Mouse (Mus musculus) lung, adult 2 months (tissue): ENCODE results near the gene Klhl31. TPM values are rescaled to one million over a fixed set of nuclear protein-coding genes. Genes with fewer than 3 reads are reported as not detected.
A peak's percentile ranks its signal among the peaks of the same experiment; 100 is the strongest.

Experiments used
- DNase-seq: peaks from one replicate; pipeline ENCODE4 v3.0.0; 2022
- H3K4me1 ChIP-seq: fragments of 200-500 bp; 2 replicates; pipeline ENCODE4 v1.6.1; 2011; ENCODE audit warnings: low read length; ENCODE audit not compliant: control insufficient read depth, insufficient read depth
- H3K4me3 ChIP-seq: fragments of 200-500 bp; replicated peaks from 2 replicates; pipeline ENCODE3; 2011; ENCODE audit warnings: low read depth, mild to moderate bottlenecking, control low read depth, low read length; ENCODE audit errors: extremely low read depth
- CTCF ChIP-seq: fragments of 200-500 bp; IDR thresholded peaks from 2 replicates; pipeline ENCODE4 v1.5.1; 2011; ENCODE audit warnings: mild to moderate bottlenecking, low read length, control low read depth; ENCODE audit not compliant: insufficient read depth
- POLR2A ChIP-seq: fragments of 200-500 bp; IDR thresholded peaks from 2 replicates; pipeline ENCODE4 v1.6.1; 2011; ENCODE audit warnings: low read depth, mild to moderate bottlenecking, control low read depth, low read length, borderline replicate concordance; ENCODE audit errors: extremely low read depth
- WGBS: fragments of 180-500 bp; shearing (Covaris S2); methylation state at CpG from one replicate; pipeline ENCODE4 v1.1.7; 2018; 5-methylcytosine and 5-hydroxymethylcytosine counted together
- polyA plus RNA-seq: library from polyadenylated mRNA; depleted of rRNA; stranded (reverse); fragments of >200 nt; gene quantifications from 2 replicates; pipeline ENCODE4 v1.2.3, GENCODE M21; 2012; rRNA removed

The Klhl31 gene
- polyA plus RNA-seq, 1 experiment: 2.5 TPM

DNA sequence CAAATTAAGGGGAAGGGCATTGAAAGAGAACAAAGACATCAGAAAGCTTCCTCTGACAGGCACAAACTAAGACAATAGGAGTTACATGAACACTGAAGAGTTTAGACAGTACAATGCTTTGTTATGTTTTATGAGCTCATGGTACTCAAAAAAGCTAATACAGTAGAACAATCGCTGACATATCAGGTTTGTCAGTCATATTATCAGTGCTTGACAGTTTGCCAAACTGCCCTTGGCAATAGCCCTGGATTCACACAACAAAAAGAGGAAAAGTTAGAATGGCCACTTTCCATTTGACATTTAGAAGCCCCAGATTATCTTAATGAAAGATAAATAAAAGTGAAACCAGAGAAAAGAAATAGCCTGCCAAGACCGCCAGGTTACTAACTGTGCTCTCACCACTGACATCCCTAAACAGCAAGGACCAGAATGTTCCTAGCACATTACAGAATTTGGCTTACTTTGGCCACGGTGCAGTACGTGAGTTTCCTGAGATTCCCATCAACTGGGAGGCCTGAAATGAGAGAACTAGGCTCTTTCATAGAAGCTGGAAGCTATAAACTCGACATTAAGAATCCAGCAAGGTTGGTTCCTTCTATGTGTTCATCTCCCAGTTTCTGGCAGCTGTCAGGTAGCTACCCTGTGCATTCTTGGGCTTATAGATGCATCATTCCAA, 49.7 kb downstream of the Klhl31 start:
- TF ChIP-seq CTCF (no peak), POLR2A (no peak)
- WGBS: 48% methylated on average over 5 of the region's 5 CpGs
- Histone ChIP-seq H3K4me1 (no peaks in the 10 kb centered on the region; the same call in 1 of the 2 replicates), H3K4me3 (no peak overlapping the region)
- no peak for DNase-seq

DNA sequence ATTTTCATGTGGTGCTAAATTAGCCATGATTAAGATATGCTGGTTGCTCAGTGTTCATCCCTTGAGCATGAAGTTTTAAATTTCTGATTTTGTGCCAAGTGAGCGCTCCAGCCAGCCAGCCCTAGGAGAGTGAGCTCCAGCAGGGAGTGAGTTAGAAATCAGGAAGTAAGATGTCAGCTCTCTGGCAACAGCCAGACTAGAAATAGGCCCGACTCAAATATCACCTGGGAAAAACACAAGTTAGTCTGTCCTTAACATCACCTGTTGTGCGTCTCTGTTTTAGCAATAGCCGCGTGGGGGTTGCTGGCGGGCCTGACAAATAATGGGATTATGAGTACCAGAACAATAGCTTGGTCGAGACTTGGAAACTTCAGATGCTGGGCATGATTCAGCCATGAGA, 56.4 kb downstream of the Klhl31 start:
- WGBS: 69% methylated on average over 7 of the region's 7 CpGs
- DNase-seq: no peak
- H3K4me3 ChIP-seq: no peak overlapping the region
- H3K4me1 ChIP-seq: no peaks in the 10 kb centered on the region
- TF ChIP-seq CTCF (no peak), POLR2A (no peak)

DNA sequence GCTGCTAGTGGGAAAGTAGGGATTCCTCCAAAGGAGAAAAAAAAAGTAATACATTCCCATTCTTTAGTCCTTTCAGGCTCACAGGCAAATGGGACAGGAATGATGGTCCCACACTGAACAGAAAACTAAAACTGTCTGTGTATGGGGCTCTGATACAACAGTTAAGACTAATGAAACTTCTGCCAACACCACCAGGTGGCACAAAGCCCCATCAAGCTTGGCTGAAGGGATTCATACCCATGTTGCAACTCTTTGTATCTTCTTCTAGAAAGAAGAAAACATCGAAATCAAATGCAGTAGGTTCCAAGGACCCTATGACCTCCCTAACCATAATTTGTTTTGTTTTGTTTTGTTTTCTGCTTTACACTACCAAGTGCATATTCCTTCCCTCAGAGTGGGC, 57.1 kb downstream of the Klhl31 start:
- TF ChIP-seq CTCF (0 out of 2 replicates have a peak, but pooled peaks have one; percentile 3), POLR2A (no peak)
- Histone ChIP-seq H3K4me3 (no peak overlapping the region), H3K4me1 (no peaks in the 10 kb centered on the region)
- no peak for DNase-seq
- WGBS: 65% methylated on average over 1 of the region's 1 CpGs

DNA sequence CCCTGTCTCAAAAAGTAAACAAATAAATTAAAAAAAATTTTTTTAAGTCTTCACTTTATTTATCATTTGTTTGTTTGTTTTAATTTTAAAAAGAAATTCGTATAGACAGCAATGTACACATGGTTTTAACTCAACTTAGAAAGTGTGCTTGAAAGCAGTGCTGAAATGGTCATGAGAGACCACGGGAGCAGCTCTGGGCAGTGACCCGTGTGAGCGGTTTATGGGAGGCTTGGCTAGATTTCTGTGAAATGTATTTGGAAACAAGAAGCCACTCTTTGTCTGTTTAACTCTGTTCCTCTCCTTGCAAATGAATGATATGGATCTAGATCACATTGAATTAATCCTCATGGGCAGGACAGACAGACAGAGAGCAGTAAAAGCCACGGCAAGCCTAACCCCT, 59.3 kb downstream of the Klhl31 start:
- TF ChIP-seq CTCF (no peak), POLR2A (no peak)
- no peak for DNase-seq
- no peaks in the 10 kb centered on the region for H3K4me1 ChIP-seq
- no peak overlapping the region for H3K4me3 ChIP-seq
- 79% methylated on average over 5 of the region's 5 CpGs for WGBS

DNA sequence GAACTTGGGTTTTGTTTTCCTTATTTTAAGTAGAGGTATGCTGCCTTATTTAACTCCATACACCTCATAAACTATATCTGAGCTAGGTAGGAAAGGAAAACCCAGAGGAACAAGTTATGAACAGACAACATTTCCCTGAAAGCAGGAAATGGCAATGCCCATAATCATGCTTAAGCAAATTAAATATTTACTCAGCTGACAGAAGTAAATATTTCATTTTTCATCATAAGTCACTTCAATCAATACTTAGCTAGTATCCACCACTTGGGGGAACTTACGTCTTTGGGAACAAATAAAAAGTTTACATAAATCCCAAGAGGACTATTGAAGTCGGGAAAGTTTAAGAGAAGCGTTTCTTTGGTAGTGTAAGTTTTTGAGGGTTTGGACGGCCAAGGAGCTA, 67.2 kb downstream of the Klhl31 start:
- Histone ChIP-seq H3K4me1 (peaks cover 6% of the 10 kb centered on the region), H3K4me3 (no peak overlapping the region)
- TF ChIP-seq CTCF (no peak), POLR2A (no peak)
- WGBS: 61% methylated on average over 4 of the region's 4 CpGs
- no peak for DNase-seq

DNA sequence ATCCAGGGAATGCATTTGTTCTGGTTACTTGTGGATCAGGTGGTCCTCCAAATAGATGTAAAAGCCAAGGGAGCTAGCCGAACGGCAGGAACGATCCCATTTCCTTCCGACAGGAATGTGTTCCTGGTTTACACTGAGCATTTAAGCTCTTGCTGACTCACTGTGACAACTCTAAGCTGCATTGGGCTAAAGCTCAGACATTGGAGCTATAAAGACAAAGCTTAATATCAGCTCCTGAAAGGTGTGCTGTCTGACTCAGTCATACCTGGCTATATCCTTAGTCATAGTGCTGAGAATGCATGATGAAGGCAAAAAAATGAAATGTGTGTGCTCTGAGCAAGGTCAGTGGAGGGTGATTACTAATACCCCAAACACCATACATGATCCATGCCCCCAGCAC, 67.8 kb downstream of the Klhl31 start:
- WGBS: 39% methylated on average over 4 of the region's 4 CpGs
- TF ChIP-seq CTCF (no peak), POLR2A (no peak)
- no peak for DNase-seq
- peaks cover 6% of the 10 kb centered on the region for H3K4me1 ChIP-seq
- H3K4me3 ChIP-seq: no peak overlapping the region

DNA sequence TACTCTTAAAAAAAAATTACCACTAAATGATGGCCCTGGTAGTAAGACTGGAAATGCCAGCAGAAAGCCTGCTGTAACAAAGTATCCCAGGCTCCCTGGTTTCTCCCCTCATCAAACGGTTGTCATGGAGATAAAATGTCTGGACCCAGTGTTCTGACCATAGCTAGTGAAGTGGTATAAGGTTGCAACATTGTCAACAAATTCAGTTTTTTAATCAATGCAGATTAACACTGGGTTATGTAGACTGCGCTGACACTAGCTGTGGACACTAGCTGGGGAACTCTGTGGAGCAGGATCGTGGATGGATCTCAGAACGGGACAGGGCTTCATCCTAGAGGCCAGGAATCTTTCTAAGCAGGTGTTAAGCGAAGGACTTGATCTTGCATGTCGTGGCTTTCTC, 70.2 kb downstream of the Klhl31 start:
- 73% methylated on average over 6 of the region's 6 CpGs for WGBS
- H3K4me1 ChIP-seq: peaks cover 6% of the 10 kb centered on the region
- no peak overlapping the region for H3K4me3 ChIP-seq
- TF ChIP-seq POLR2A: no peak
- no peak for TF ChIP-seq CTCF
- DNase-seq: no peak

DNA sequence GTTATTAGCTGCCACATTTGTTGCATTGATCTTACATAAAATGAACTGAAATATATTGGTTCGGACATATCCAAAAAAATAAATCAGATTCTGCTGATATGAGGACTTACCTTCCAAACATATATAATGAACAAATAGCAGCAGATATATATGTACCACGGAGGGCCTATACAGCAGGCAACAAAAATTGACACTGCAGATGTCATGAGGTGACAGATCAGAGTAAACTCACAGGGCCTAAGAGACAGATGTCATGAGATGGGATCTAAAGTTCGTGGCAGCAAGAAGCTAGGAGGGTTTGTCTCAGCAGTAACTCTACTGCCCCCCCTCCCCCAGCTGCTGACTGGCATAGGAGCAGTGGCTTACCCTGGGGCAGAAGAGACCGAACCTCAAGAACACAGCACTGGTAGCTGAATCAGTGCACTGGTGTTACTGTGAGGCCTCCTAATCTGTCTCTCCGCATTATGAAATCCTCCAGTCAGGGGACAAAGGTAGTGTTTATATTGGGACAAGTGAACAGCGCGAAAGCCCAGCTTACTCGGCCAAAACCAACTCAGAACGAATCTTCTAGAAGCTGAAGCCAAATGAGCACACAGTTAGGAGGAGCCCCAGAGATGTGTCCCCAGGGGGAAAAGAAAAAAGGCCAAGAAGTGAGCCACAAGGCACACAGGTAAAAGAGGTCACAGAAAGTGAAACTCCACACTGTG, 71.3 kb downstream of the Klhl31 start:
- whole genome bisulfite sequencing: 63% methylated on average over 9 of the region's 9 CpGs
- Histone ChIP-seq H3K4me1 (peaks cover 6% of the 10 kb centered on the region), H3K4me3 (no peak overlapping the region)
- no peak for DNase-seq
- TF ChIP-seq POLR2A: no peak
- no peak for TF ChIP-seq CTCF

DNA sequence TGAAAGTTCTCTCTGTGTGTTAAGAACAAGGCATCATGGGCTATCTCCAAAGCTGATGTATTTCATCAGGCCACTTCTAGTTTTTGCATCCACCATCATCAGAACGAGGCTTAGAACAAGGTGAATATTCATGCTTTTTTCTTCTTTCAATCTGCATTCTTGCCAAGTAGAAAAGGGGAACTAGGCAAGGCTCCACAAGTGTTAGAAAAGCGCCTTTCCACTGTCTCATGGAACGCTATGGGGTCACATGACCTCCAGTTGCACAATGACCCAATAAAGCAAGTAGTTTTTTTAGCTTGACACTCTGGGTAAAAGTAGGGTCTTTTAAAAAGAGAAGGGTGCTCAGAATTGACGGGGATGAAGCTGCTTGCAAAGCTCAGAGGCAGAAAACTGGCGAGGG, 72.7 kb downstream of the Klhl31 start:
- DNase-seq: no peak
- 57% methylated on average over 5 of the region's 5 CpGs for WGBS
- TF ChIP-seq POLR2A (no peak), CTCF (no peak)

More for the DNA sequence above, 72.7 kb downstream of the Klhl31 start:
- H3K4me3 ChIP-seq: no peak overlapping the region
- peaks cover 3% of the 10 kb centered on the region for H3K4me1 ChIP-seq

Other genes starting within 250 kb of the Klhl31 start
- 36.7 and 45.3 TPM in 2 replicates for gene Lrrc1, start 91.6 kb upstream of the Klhl31 start, polyA plus RNA-seq
- gene Gclc, start 118.0 kb downstream of the Klhl31 start, polyA plus RNA-seq: 40.4 and 49.3 TPM in 2 replicates